Mouse (Mus musculus) testis, adult 2 months (tissue): ENCODE data around the gene Myo1e.

Source experiments
- CTCF ChIP-seq: fragments of 200-500 bp; IDR thresholded peaks from 2 replicates; pipeline ENCODE4 v1.5.1; 2012; ENCODE audit warnings: low read depth, mild to moderate bottlenecking, inconsistent platforms, low read length, moderate library complexity; ENCODE audit not compliant: control insufficient read depth, insufficient read depth, insufficient replicate concordance
- POLR2A ChIP-seq: fragments of 200-500 bp; IDR thresholded peaks from 2 replicates; pipeline ENCODE4 v1.6.1; 2012; ENCODE audit warnings: low read depth, mild to moderate bottlenecking, inconsistent platforms, low read length, moderate library complexity; ENCODE audit not compliant: control insufficient read depth

GRCm38 (mm10) chr9:70338391-70338790 is 131.2 kb downstream of the Myo1e start:
- no peak for TF ChIP-seq CTCF
- no peak for TF ChIP-seq POLR2A
